Mouse (Mus musculus) embryonic fibroblast, embryonic 13.5 days (primary cell): ENCODE measurements around the gene Xpr1.

Experiments
- CTCF ChIP-seq: IDR thresholded peaks from 2 replicates; pipeline ENCODE4 v1.5.1; 2011; ENCODE audit warnings: mild to moderate bottlenecking, control low read depth, low read length, moderate library complexity, borderline replicate concordance; ENCODE audit not compliant: insufficient read depth
- POLR2A ChIP-seq: IDR thresholded peaks from 2 replicates; pipeline ENCODE4 v1.6.1; 2011; ENCODE audit warnings: low read depth, mild to moderate bottlenecking, control low read depth, low read length, moderate library complexity

DNA sequence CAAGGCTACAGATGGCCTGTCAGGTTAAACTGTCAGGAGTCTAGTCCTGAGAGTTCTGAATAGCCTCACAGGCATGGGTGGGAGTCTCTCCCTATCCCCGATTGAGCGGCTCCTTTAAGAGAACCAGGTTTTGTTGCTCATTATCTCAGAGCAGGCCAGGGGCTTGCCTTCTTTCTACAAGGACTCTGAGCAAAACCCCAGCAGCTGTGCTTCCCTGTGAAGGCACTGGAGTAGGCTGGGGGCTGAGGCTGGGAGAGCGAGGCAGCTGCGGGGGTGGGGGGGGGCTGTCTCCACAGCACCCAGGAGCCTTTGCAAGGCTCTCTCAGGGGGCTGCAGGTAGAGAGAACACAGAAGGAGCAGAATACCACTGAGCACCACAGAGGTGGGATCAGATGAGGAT, 178.0 kb downstream of the Xpr1 start:
- no peak for TF ChIP-seq CTCF
- TF ChIP-seq POLR2A: no peak
